Mouse (Mus musculus) R1 (cell line): ENCODE data around the gene Lrrc32.
A peak's percentile ranks its signal among the peaks of the same experiment; 100 is the strongest.

Experiments used
- DNase-seq: peaks from one replicate; pipeline ENCODE4 v3.0.0-alpha.2; 2018; ENCODE audit warnings: low read depth, low spot score

Gene Lrrc32

DNA sequence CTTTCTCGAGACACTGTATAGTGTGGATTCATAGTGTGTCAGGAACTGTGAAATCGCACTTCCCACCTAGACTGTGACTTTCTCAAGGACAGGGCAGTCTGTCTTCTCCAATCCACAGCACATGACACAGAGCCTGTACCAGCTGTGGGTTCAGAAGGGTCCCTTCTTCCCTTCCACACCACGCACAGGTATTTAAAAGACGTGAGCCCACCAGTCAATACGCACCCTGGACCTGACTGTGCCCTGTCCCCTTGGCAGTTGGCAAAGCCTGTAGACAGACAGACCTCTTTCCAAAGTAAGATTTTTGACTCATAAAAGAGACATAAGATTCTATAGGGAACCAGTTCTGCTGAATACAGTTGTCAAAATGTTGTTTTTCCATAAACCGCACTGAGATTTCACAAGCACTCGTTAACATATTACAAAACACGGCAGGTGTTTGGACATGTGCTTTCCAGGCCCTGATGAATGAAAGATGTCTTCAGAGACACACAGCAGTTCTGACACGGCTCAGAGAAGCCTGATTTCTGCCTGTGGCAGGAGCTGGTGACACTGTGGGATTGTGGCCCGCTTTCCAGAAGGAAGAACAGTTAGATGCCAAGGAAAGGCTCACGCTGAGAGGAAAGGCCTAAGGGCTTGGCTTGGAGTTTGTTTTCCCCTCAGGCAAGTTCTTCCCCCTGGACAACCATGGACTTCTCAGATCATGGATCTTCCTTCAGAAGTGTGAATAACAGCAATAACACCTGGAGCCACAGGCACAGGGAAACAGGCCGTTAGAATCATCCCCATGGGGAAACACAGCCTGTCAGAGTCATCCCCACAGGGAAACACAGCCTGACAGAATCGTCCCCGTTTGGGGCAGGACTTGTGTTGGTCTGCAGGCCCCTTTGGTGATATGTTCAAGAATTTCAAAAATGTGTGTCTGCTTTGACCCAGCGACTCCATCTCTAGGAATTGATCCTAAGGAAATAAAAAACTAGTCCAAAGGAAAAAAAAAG lies 22.2 kb downstream of the Lrrc32 start:
- DNase-seq: no peak

DNA sequence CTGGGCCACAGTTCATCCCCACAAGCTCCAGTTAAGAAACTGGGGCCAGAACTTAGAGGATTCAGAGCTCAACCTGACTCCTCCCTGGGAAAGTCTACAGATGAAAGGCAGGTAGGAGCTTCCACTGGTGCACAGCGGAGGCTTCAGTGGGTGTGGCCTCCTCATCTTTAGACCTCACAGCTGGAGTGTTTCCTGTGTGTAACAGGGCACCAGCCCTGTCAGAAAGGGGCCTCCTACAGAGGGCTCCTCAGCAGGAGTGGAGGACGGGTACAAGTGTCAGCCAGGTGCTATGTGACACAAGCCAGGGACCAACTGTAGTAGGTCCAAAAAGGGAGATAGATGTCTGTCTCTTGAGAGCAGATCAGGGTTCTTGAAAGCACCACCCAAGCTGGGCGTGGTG lies 24.2 kb downstream of the Lrrc32 start:
- DNase-seq: peak; percentile 26

DNA sequence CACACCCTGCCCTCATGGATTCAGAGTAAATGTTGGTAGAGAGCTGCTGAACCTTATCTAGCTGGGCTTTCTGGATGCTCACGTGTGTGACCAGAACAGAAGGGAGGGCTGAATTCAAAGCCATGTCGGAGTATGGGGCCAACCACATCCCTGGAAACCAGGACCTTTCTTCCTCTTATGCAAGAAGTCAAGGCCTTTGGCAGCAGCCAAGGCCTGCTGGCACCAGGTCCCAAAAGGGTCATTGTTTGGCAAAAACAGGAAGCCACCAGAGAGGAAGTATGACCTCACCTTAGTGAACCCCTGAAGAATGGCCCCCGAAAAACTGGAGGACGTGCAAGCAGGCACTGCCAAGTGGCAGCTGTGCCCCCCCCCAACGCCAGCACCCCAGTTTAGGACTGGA lies 33.5 kb downstream of the Lrrc32 start:
- no peak for DNase-seq

DNA sequence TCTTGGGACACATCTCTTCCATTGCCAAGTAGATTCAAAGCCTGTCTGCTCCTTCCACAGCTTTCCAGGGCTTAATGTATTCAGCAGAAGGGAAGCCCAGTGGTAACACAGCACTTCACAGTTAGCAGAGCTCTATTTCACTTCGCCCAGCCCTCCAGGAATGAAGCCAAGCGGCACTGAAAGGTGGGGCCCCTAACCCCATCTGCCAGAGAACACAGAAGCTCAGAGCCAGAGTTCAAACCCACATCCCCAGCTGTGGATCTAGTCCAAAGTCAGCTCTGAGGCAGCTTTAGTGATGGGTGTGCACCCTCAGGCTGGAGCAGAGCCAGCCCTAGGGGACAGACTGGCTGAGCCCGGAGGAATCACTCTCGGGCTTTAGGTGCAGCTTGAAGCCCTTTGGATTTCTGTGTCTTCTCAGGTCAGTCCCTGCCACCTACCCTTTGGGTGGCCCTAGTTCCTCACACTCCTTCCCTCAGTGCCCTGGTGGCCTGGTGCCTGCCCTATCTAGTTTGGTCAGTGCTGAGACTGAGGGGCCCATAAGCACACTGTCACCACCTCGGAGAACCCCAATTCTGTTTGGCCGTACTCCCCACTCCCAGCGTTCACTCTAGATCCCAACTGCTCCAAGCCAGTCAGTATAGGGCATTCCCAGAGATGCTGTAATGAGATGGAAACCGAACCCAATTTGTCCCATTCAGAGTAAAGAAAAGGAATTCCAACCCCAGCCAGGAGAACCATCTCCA lies 34.2 kb downstream of the Lrrc32 start:
- no peak for DNase-seq

DNA sequence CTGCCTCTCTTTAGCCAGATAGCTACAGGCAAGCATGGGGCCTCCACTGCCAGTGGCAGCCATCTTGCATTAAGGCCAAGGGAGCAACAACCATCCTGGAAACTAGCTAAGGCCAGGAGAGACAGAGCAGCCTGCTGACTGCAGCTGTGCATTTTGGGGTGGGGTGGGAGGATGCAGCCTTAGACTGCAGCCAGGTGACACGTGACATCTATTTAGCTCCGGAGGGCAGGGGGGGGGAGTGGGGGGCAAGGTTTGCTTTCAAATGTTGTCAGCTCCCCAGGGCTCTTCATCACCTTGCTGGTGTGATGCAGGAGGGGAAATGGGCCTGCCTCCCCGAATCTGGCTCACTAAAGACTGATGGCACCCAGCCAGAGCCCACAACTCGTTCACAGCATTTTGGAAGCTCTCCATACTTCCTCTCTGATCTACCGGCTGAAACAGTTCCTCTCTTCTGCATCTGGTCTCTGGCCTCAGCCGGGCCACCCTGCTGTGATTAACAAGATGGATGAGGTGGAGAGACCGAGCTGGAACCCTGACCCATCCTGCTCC lies 34.8 kb downstream of the Lrrc32 start:
- no peak for DNase-seq

DNA sequence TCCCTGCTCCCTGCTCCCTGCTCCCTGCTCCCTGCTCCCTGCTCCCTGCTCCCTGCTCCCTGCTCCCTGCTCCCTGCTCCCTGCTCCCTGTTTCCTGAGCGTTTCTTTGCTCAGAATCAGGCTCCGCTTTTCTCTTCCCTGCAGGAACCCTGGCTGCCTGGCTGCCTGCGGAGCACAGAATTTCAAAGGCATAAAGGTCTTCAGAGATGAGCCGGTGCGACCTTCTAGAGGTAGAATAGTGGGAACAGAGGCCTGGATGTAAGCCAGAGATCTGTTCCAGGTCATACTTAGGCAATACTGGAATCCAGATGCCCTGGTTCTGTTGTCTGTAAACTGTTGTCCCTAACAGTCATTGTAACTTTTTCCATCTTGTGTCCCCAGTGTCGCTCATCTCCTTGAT lies 35.3 kb downstream of the Lrrc32 start:
- no peak for DNase-seq

DNA sequence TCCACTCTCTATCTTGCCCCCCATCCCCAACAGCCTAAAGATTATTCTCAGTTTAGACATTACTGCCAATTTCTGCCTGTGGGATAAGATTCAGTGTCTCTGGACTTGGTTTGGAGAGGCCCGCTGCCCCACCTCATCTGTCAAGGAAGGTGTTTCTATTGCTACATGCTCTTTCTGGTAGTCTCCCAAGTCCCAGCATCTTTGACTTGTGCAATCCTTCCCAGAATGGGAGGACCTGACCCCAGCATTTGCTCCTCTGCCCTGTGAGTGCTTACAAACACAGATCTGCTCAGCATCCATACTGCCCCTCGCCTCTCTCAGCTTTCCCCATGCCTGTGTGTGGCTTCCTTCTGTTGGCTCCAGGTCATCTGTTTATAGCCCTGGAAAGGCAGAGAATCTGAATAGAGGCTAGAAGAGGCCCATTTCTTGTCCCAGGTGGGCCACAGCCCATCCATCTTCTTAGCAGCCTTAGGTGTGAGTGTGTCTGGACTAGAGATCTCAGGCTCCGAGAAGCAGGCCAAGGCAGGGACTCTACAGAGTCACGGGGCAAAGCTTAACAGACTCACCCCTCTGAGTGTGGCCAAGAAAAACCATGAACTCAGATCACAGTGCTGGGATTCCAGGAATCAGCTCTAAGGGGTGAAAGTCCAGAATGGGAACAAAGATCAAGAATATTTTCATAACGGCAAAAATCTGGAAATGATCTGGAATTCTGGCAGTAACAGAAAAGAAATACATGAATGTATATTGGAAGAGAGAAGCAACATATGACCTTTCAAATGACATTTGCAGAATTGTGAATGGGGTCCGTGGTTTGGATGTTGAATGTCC lies 36.0 kb downstream of the Lrrc32 start:
- no peak for DNase-seq

DNA sequence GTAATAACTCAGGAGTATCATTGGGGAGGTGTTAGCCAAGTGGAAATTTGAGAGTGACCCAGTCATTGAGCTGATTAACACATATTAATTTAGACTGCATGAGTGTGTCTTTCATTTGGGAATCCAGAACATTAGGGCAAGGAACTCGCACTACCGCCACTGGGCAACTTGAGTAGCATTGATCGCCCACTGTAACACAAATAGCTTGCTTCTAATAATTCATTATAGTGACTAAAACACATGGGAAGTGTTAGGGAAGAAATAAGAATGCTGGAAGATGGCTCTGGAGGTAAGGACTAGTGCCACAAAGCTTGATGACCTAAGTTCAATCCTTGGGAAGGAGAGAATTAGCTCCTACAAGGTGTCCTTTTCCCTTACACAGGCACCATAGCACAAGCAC lies 38.0 kb downstream of the Lrrc32 start:
- no peak for DNase-seq

DNA sequence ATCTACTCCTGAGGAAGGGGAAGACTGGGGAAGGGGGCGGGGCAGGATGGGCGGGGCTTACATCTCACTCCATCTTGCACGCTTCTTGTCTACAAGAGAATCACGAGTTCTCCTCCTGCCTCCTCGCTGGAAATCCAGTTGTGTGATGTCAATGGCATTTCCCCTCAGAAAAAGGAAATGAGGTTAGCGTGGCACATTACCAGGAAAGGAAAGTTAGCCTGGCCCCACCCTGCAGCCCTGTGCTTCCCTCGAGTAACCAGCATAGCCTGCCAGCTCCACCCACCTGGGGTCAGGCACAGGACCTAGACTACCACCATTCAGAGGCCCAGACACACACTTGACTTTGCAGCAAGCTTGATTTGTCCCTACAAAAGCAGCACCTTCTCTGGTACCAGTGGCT lies 42.5 kb downstream of the Lrrc32 start:
- no peak for DNase-seq

DNA sequence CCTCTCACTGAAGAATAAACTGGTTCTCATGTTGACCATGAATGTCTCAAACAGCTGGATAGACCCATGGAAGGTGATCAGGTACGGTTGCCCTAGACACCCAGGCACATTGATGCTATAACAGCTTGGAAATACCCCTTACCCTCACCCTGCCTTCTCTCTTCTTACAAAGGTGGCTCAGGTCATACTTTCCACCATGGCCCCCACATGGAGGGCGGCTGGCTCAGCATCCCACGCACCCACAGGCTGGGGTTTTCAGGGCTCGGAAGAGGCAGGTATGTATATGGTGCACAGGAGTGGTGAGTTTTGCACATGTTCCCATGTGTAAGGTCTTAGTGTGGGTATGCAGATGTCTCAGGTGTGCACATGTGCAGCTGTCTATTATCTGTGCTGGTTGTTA lies 43.9 kb downstream of the Lrrc32 start:
- no peak for DNase-seq

DNA sequence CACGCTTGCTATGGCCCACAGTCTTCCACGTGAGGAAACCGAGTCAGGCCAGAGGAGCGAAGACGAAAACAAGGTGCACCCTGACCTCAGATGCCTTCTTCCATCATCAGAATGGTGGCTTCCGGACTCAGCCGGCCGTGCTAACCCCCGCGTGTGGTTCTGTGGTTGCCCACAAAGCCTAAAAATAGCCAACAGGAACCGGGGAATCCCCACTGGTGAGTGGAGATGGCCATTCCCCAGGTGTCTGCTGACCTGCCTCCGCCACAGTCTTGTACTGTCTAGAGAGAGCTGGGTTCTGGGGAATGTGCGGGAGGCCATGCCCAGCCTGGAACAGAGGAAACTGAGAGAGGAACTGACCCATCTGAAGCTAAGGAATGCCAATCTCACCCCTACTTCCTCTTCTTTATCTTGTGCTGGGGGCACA lies 45.4 kb downstream of the Lrrc32 start:
- no peak for DNase-seq

DNA sequence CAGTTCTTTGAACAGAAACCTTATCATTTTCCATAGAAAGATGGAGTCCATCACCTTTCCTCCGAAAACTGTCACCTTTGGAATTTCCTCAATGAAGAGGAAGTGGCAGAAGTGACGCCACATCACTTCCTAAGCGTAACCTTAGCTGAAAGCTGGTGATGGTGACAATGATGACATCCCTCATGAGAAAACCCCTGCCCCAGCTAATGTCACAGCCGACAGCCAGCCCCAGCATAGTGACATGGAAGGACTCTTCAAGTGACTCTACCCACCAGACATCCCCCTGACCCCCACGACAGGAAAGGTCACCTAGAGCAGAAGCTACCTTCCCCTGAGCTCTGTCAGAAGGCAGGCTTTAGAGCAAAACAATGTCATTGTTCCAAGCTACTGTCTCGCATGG lies 46.1 kb downstream of the Lrrc32 start:
- no peak for DNase-seq

DNA sequence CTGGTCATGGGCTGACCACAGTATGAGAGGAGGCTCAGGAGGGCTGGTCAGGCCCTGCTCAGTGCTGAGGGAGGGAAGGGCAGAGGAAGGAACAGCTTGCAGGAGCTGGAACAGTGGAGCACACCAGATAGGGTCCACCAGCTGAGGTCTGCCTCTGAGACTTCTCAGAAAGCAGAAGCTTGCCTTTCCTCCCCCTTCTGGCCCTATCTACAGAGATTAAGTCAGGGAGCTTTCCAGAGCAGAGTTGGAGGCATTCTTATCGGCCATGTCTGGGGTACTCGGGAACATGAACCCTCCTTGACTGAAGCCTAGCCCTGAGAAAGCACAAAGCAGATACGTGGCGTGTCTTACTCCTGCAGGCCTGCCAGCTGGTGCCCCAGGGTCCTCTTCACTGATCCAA lies 46.8 kb downstream of the Lrrc32 start:
- no peak for DNase-seq

DNA sequence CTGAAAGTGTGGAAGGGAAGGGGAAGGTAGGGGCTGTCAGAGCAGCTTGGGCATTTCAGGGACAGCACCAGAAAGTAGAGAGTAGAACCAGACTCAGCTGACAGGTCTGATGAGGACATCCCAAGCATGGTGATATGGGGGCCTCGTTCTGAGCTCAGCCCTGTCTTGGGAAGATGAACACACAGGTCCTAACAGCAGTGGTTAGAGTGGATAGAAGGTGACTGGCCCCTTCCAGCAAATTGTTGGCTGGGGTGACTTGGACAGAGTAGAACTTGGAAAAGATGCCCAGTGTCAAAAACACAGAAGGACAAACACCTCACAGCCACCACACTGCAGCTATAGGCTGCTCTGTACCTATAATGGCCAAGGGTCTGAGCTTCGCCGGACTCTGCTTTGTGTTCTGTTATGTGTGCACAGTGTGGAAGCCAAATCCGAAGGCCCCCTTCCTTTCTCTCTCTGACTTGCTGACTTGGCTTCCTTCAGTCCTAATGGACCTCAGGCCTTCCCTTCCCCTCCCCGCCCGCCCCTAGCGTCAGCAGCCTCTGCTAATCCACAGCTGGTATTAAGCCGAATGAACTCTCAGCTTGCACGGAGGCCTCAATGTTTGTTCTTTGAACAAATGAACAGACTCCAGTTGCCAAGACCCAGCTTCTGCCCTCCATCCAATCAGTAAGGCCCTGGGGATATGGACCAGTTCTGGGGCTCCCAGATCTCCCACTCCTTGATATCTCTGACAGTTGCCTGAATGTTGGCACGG lies 48.3 kb downstream of the Lrrc32 start:
- DNase-seq: no peak

DNA sequence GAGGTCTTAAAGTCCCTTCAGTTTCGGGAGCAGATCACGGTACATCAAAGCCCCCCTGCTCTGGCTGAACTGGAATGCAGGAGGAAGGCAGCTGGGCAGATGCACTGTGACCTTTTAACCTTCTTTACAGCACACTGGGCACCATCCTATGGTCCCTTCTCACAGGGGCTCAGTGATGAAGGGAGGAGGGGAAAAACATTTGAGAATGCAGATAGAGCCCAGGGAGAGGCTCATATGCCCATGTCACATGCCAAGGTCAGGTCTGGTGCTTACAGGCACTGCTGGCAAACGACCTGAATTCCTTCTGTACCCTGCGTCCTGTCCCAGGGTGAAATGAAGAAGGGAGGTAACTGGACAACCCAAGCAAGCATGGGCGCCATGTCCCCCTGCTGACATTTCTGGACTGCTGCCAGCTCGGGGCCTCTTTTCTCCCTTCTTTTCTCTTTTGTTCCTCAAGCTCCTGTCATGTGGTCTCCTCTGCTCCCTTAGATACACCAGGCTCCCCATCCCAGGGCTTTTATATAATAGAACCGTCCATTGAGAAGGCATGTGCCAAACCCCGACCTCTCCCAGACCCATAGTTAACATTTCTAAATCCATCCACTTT lies 49.0 kb downstream of the Lrrc32 start:
- DNase-seq: no peak

DNA sequence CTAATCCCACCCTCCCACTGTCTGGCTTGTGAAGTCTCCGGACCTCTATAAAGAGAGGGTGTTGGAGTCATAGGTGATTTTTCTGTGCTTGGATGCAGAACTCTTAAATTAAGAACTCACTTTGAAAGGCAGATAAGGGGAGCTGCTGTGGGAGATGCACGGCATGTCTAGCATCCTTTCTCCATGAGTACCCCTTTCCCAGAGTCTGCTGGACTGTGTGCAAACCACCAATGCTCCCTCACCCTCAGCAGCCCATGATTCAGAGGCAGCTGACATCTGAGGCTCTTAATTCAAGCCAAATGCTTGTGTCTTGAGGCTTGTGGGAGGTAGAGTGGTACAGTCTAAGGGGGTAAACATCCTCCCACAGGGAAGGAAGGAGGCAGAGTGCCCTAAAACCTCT lies 51.8 kb downstream of the Lrrc32 start:
- no peak for DNase-seq

DNA sequence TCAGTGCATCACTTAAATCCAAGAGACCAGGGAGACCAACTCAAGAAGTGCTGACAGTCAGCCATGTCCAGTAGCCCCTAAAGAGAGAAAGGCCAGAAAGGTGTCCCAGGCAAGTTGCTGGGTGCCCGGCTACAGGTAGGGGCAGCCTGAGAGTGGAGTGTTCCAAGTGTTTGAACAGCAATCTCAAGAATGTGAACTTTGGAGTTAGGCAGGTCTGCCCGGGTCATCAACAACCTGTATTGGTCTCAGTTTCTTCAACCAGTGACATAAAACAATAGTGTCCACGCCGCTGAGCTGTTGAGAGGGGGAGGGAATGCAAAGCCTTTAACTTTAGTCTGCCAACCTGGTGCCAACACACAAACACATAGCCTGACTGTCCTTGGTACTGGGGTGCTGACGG lies 52.5 kb downstream of the Lrrc32 start:
- no peak for DNase-seq

DNA sequence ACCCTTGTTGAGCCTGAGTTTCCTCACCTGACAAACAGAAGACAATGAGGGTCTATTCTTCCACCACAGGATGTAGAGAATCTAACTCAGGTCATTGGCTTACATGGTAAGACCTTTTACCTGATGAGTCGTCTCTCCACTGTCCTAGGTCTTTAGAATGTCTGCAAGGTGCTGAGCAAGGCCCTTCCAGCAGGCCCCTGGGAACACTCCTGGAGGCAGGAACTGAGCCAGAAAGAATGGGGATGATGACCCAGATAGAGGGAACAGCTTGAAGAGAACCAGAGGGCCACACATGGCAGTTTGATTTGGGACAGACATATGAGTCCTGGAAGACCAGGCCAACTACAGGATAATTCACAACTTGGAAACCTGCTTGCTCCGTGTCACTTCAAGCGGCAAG lies 53.2 kb downstream of the Lrrc32 start:
- DNase-seq: no peak

DNA sequence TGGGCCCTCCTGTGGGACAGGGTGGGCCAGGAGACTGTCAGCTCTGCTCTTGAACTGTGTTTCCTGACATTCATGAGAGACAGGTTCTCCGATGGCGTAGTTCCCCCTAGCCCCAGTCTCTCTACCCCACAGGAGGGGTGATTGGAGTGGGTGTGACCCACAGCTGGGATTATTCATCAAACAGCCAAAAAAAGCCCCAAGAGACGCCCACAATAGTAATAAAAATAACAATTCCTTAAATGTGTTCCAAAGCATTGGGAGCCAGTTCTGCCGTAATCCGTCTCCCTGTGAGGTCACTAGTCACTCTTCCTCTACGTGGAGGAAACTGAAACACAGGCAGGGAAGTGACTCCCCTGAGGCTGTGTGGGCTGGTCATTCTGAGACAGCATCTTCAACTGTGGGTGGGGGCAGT lies 53.7 kb downstream of the Lrrc32 start:
- DNase-seq: no peak

DNA sequence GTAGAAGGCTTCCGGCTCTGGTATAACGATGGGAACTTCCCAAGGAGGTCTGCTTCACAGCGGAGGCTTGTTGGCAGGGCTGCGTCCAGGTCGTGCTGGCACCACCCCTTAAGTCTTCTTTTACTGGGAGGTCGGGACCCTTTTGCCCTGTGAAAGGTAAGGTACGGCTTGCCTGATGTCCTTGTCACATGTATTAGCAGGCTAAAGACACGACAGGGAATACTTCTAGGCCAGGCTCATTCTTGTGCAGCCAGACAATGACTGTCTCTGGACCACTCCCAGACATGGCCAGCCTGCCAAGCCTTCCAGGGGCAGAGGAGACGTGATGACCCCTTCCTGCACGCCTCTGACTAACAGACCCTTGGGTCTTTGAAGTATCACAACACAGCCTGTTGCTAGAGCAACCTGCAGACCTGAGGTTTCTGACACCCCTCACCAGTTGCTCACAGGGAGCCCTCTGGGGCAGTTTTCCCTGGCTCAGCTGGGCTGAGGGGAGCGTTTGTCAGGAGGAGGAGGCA lies 54.8 kb downstream of the Lrrc32 start:
- no peak for DNase-seq
